Mouse (Mus musculus) liver, adult 2 months (tissue): ENCODE measurements at regions not wholly inside any gene's neighbourhood (a gene's known extent, or its start where the extent isn't known, plus 50 kb on each side); places are given as distances from the start of the nearest gene placed in this dataset.

ENCODE experiments used
- CTCF ChIP-seq: fragments of 200-500 bp; IDR thresholded peaks from 2 replicates; pipeline ENCODE4 v1.5.1; 2011; ENCODE audit warnings: low read depth, low read length, control low read depth
- POLR2A ChIP-seq: fragments of 200-500 bp; IDR thresholded peaks from 2 replicates; pipeline ENCODE4 v1.6.1; 2011; ENCODE audit warnings: low read length, control low read depth; ENCODE audit not compliant: insufficient read depth; ENCODE audit errors: extremely low read depth

GRCm38 (mm10) chr4:124442491-124443129, 168.0 kb downstream of the 3100002H09Rik start:
- TF ChIP-seq POLR2A (no peak), CTCF (no peak)
